Mouse (Mus musculus): ENCODE data around the gene Stat2. TPM values are rescaled to one million over a fixed set of nuclear protein-coding genes. Genes with fewer than 3 reads are reported as not detected.

The Stat2 gene
- total RNA-seq, 2 experiments from 2014 or later = 34.4 to 34.7 TPM

DNA sequence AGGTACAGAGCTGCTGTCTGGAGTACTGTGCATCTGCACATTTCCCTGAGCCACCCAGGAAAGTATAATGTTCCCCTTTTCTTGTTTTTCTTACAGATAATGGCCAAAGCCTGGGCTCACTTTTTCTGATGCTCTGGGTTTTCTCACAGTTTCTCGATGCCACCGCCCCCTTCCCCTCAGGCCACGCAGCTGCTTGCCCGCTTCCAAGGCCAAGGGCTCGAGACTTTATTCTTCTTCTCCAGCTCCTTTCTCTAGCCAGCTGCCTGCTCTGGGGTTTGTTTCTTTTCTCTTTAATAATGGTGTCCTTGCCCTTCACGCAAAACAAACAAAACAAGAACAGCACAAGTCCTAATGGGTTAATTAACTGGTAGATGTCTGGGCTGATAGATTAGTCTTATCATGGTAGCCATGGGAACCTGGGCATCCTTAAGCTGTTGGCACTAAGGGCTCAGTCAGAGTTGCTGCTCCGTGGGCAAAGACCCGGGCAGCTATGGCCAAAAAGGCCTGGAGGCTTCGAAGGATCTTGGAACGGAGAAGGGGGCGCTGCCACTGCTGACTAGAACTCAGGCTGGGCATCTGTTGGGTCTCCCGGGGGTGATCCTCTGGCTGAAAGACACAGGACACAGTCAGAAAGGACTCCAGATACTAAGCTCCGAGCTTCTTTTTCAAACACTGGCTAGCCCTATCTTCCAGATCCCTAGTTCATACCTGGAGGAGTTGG, 26.2 kb downstream of the Stat2 start:
- Histone ChIP-seq H3K27ac (no peak overlapping the region), H3K4me3 (no peak overlapping the region)
- no peak for TF ChIP-seq CTCF (conservative IDR thresholded peaks at IDR 0.05)
- DNase-seq (ENCODE audit: low spot score in 2 of 2) = no peak

DNA sequence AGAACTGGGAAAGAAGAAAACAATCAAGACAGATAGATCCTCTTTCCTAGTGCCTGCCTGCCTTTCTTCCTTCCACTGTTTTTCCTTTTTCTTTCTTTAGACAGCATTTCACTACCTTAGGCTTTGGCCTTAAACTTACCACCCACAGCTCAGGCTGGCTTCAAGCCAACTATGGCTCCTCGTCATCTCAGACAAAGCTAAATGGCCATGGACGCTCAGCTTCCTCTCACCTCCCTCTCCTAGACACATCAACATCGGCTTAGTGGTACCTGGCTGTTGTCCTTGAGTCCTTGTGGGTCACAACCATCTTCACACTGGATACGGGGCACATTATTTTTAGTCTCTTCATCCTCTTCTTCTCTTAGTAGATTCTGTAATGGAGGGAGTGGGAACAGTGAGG, 26.9 kb downstream of the Stat2 start:
- H3K4me3 ChIP-seq = no peak overlapping the region
- H3K27ac ChIP-seq = no peak overlapping the region
- DNase-seq (ENCODE audit: low spot score in 2 of 2) = no peak
- no peak for TF ChIP-seq CTCF (conservative IDR thresholded peaks at IDR 0.05)

DNA sequence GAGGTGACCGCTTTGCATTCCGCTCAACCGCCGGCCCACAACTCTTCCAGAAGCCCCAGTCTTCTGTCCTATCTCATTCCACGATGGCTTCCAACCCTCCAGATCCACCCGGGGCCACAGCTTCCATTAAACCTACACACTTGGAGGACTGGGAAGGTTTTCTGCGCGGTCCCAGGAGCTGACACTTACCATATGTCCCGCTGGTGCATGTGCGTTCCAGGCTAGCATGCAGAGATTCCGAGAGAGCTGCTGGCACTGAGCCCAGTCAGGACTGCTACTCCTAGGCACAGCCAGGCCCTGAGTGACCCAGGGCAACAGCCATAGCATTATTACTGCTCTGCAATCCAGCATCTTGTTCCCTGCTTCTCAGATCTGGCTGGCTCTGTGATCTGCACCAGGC, 27.3 kb downstream of the Stat2 start:
- no peak for DNase-seq (ENCODE audit: low spot score in 2 of 2)
- Histone ChIP-seq H3K27ac (no peak overlapping the region), H3K4me3 (no peak overlapping the region)
- TF ChIP-seq CTCF (conservative IDR thresholded peaks at IDR 0.05) = no peak

DNA sequence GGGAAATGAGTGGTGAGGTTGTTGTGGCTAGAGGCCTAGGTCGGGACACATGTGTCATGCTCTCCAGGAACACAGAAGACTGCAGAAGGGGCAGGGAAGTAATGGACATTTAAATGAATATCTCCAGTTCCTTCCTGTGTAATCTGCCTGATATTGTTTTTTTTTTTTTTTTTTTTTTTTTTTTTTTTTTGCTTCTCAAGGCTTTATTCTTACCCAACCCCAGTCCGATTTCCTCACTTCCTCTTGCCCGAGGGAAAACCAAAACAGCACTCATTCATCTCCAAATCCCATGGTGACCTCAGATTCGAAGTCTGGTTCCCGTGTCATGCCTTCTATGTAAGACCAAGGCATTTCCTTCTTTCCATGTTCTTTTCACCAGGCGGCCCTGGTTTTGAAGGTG, 27.9 kb downstream of the Stat2 start:
- TF ChIP-seq CTCF (conservative IDR thresholded peaks at IDR 0.05) = no peak
- no peak overlapping the region for H3K27ac ChIP-seq
- no peak for DNase-seq (ENCODE audit: low spot score in 2 of 2)

DNA sequence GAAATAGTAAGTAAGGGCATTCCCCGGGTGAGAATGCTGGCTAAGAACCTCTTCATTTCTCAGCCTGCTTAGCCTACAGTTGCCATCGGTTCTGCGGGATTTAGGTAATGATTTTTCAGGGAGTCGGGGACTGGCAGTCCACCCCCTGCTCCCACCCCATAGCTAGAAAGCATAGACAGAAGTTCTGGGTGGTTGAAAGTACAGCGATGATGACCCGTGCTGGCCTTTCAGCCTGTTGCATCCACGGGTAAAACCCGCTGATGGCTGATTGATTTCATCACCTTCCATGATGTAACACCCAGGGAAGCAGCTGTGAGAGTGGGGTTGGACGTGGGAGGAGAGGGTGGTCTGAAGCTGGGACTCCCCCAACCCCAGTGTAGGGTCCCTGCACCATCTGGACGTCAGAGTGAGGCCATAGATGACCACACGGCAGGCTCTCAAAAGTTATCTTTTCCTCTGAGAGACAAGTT, 28.4 kb downstream of the Stat2 start, which contains the start of gene Il23a:
Il23a (minus strand) TSS at position 51 of the 470 bp plus-strand sequence.
- Histone ChIP-seq H3K27ac (no peak within 1 kb of the TSS), H3K4me3 (no peak within 1 kb of the TSS)
- DNase-seq (ENCODE audit: low spot score in 2 of 2) = no peak
- no peak for TF ChIP-seq CTCF (conservative IDR thresholded peaks at IDR 0.05)

More for the DNA sequence above, 27.9 kb downstream of the Stat2 start:
- no peak overlapping the region for H3K4me3 ChIP-seq

DNA sequence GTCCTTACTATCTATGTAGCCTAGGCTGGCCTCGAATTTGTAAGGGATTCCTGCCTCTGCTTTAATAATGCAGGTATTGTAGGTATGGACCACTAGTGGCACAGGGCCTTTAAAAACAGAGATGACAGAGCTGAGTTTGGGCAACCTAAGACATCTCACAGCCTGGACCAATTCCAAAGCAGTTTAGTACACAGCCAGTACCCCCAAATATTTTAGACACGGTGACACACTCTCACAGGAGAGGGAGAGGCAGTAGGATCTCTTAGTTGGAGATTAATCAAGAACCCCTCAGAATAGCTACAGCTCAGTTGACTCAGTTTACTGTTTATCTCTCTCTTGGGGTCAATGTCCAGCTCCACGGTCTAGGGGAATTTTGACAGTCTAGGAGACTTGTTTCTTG, 32.0 kb downstream of the Stat2 start:
- Histone ChIP-seq H3K27ac (peak overlapping the region; percentile 99), H3K4me3 (peak overlapping the region; percentile 96)
- no peak for TF ChIP-seq CTCF (conservative IDR thresholded peaks at IDR 0.05)
- no peak for DNase-seq (ENCODE audit: low spot score in 2 of 2)

DNA sequence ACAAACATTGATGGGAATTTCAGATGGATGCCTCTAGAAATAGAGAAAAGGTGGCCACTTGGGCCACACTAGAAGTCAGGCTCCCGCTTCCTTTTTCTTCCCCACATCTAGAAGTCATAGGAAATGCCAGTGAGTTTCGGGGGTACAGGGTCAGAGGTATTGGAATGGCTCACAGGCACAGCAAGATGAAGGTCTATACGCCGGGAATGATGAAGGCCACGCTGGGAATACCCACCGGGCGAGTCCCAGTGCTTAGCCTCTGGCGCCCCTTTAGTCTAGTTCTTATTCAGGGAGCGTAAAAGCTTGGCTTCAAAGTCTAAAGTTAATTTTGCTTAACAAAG, 32.4 kb downstream of the Stat2 start:
- no peak for TF ChIP-seq CTCF (conservative IDR thresholded peaks at IDR 0.05)
- Histone ChIP-seq H3K27ac (peak overlapping the region; percentile 99), H3K4me3 (peak overlapping the region; percentile 96)
- no peak for DNase-seq (ENCODE audit: low spot score in 2 of 2)

DNA sequence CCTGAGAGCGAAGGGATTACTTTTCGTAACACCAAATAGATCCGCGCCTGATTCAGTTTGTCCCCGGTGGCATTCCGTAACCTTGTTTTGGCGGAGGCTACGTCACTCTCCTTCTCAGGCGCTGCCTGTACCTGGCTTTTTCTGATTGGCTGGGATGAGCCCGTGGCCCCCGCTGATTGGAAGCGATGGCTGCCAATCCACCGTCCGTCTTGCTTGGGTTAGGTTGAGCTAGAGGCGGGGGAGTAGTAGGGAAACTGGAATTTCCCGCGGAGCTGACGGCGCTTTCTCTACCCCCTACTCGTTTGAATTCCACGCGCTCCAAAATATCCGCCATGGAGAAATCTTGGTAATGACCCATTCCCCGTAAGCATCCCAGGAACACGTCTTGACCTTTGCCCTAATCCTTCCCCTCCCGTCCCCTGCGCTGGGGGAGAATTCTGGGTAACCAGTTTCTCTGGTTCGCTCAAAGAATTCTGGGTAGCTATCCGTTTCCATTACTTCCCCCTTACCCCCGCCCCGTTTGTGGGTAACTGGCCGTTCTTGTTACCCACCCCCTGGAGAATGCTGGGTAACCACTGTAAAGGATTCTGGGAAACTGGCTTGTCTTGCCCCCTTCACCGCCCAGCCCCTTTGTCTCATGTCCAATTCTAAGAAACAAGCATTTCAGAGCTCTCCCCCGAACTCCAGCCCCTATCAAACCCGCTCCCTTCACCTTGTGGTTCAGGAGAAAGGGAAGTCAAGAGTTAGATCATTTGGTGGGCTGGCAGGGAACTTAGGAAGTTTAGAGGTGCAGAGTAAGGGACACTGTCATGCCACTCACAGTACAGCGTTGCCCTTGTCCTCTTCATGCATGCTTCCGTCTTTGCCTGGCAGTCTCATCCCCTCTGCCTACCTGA, 33.0 kb downstream of the Stat2 start, which contains the start of gene Pan2:
Pan2 (plus strand) TSS at position 210 of the 896 bp plus-strand sequence.
- H3K4me3 ChIP-seq = peak within 1 kb of the TSS; percentile 96
- no peak for TF ChIP-seq CTCF (conservative IDR thresholded peaks at IDR 0.05)
- H3K27ac ChIP-seq = peak within 1 kb of the TSS; percentile 99
- peak; percentile 99 to 100 for DNase-seq (ENCODE audit: low spot score in 2 of 2)

DNA sequence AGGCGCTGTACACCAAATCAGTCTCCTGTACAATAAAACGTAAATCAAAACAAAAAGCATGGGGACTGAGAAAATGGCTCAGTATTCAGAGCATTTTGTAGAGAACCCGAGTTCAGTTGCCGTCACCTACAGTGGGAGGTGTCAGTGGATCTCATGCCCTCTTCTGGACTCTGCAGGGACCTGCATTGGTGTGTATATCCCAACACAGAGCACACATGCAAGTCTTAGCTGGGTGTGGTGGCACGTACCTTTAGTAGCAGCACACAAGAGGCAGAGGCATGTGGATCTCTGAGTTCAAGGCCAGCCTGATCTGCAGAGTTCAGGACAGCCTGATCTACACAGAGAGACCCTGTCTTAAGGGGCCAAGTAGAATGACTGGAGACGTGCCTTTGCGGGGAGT, 39.3 kb downstream of the Stat2 start:
- DNase-seq (ENCODE audit: low spot score in 2 of 2) = no peak
- Histone ChIP-seq H3K27ac (no peak overlapping the region), H3K4me3 (no peak overlapping the region)
- no peak for TF ChIP-seq CTCF (conservative IDR thresholded peaks at IDR 0.05)

DNA sequence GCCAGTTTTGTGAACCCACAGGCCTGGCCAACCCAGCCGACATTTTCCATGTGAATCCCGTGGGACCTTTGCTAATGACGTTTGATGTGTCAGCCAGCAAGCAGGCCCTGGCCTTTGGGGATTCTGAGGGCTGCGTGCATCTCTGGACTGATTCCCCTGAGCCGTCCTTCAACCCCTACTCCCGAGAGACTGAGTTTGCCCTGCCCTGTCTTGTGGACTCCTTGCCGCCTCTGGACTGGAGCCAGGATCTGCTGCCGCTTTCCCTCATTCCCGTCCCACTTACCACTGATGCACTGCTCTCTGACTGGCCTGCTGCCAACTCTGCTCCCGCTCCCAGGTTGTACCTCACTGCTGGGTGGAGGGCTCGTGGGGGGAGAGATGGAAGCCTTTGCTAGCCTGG, 39.8 kb downstream of the Stat2 start:
- no peak for TF ChIP-seq CTCF (conservative IDR thresholded peaks at IDR 0.05)
- Histone ChIP-seq H3K27ac (no peak overlapping the region), H3K4me3 (no peak overlapping the region)
- DNase-seq (ENCODE audit: low spot score in 2 of 2) = no peak

DNA sequence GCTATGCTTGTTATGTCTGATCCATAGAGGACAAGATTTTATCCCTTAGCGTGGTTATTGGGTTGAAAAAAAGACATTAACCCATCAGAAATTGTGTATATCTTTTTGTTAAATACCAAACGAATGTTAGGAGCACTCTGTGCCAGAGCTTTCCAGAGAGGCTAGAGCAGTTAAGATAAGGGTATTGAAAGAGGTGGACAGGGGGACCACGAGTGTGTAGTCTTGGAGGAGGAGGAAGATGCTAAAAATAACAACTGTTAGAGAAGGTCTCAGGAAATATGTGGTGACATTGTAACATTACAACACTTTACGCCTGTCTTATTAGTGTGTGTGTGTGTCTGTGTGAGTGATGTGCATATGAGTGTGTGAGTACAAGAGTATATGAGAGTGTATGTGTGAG, 40.5 kb downstream of the Stat2 start:
- no peak for DNase-seq (ENCODE audit: low spot score in 2 of 2)
- TF ChIP-seq CTCF (conservative IDR thresholded peaks at IDR 0.05) = no peak
- Histone ChIP-seq H3K4me3 (no peak overlapping the region), H3K27ac (no peak overlapping the region)

DNA sequence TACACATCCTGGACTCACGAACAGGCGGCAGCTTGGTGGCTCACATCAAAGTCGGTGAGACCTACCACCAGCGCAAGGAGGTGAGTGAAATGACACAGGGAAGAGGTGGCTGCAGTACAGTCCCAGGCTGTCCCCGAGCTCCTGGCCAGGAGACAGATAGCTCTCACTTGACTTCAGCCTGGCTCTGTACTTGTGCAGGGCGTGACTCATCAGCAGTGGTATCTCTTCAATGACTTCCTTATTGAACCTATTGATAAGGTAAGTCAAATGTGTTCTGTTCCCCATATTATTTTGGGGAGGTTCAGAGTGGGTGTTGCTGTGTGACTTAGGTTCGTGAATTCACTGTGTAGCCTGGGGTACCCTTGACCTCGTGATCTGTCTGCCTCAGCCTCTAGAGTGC, 45.2 kb downstream of the Stat2 start:
- H3K27ac ChIP-seq = no peak overlapping the region
- no peak for TF ChIP-seq CTCF (conservative IDR thresholded peaks at IDR 0.05)
- no peak overlapping the region for H3K4me3 ChIP-seq
- DNase-seq (ENCODE audit: low spot score in 2 of 2) = no peak

DNA sequence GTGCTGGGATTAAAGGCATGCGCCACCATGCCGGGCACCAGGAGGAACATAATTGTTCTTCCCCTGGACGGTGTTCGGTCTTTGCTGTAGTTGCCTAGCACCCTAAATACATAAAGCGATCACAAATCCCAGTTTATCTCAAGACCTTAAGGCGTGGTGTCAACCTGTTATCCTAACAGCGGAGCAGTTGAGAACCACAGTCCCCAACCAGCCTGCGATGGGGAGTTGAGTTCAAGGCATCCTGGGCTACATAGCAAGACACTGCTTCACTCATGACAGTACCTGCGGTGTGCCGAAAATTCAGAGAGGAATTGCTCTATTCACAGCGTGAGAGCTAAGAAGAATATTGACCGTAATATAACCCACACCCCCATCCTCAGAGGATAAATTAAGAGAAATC, 51.3 kb downstream of the Stat2 start:
- Histone ChIP-seq H3K4me3 (peak overlapping the region; percentile 92), H3K27ac (peak overlapping the region; percentile 98)
- no peak for DNase-seq (ENCODE audit: low spot score in 2 of 2)
- no peak for TF ChIP-seq CTCF (conservative IDR thresholded peaks at IDR 0.05)

All from layer of hippocampus, adult 2 months (tissue).